Mouse (Mus musculus) E14TG2a.4 (cell line): Measurements from ENCODE around the gene Schip1.

ENCODE experiments used
- H3K27me3 ChIP-seq: 2 replicates; pipeline ENCODE4 v1.6.1; 2014; ENCODE audit warnings: low read length, control low read depth; ENCODE audit not compliant: insufficient read depth
- H3K36me3 ChIP-seq: 2 replicates; pipeline ENCODE4 v1.6.1; 2014; ENCODE audit warnings: low read length, control low read depth; ENCODE audit not compliant: insufficient read depth
- H3K4me1 ChIP-seq: replicated peaks from 2 replicates; pipeline ENCODE4 v1.6.1; 2014; ENCODE audit warnings: low read depth, low read length, control low read depth
- H3K4me3 ChIP-seq: replicated peaks from 2 replicates; pipeline ENCODE4 v1.5.1; 2014; ENCODE audit warnings: mild to moderate bottlenecking, low read length
- H3K9me3 ChIP-seq: 2 replicates; pipeline ENCODE4 v1.6.1; 2014; ENCODE audit warnings: low read length, control low read depth
- CTCF ChIP-seq: conservative IDR thresholded peaks from 2 replicates; pipeline ENCODE4 v1.5.1; 2014; ENCODE audit warnings: low read length
- NANOG ChIP-seq: IDR thresholded peaks from 2 replicates; pipeline ENCODE4 v1.6.1; 2014; ENCODE audit warnings: borderline replicate concordance, low read length, mixed read lengths
- POU5F1 ChIP-seq: IDR thresholded peaks from 2 replicates; pipeline ENCODE4 v1.6.1; 2014; ENCODE audit warnings: low read length, borderline replicate concordance

The Schip1 gene

GRCm38 (mm10) chr3:68064731-68065130 is at the start of gene Schip1:
Schip1 (plus strand) TSS chr3:68064802.
- no peak for TF ChIP-seq NANOG
- peaks cover 11% of the 10 kb centered on the region for H3K27me3 ChIP-seq
- H3K36me3 ChIP-seq = no peaks in the 10 kb centered on the region
- no peaks in the 10 kb centered on the region for H3K9me3 ChIP-seq
- no peaks in the 10 kb centered on the region for H3K4me1 ChIP-seq
- H3K4me3 ChIP-seq = no peak within 1 kb of the TSS

GRCm38 (mm10) chr3:68015786-68016185 is 48.8 kb upstream of the Schip1 start:
- H3K27me3 ChIP-seq = no peaks in the 10 kb centered on the region
- H3K4me3 ChIP-seq = no peak overlapping the region
- 0 out of 2 replicates have a peak, but pooled peaks cover 7% of the 10 kb centered on the region for H3K4me1 ChIP-seq
- peaks cover 5% of the 10 kb centered on the region; the same call in 1 of the 2 replicates for H3K9me3 ChIP-seq
- TF ChIP-seq CTCF (no peak), POU5F1 (no peak), NANOG (no peak)
- no peaks in the 10 kb centered on the region for H3K36me3 ChIP-seq

- Histone ChIP-seq H3K36me3 (no peaks in the 10 kb centered on the region), H3K9me3 (peaks cover 5% of the 10 kb centered on the region; the same call in 1 of the 2 replicates), H3K27me3 (no peaks in the 10 kb centered on the region), H3K4me1 (no peaks in the 10 kb centered on the region), H3K4me3 (no peak overlapping the region)
- TF ChIP-seq POU5F1 (no peak), NANOG (no peak), CTCF (no peak)
Observed at GRCm38 (mm10) chr3:68019401-68019800, 45.2 kb upstream of the Schip1 start.

- H3K9me3 ChIP-seq = no peaks in the 10 kb centered on the region
- no peak overlapping the region for H3K4me3 ChIP-seq
- TF ChIP-seq CTCF (no peak), NANOG (no peak), POU5F1 (no peak)
- no peaks in the 10 kb centered on the region for H3K4me1 ChIP-seq
- H3K27me3 ChIP-seq = no peaks in the 10 kb centered on the region
- no peaks in the 10 kb centered on the region for H3K36me3 ChIP-seq
Observed at GRCm38 (mm10) chr3:68036097-68036496, 28.5 kb upstream of the Schip1 start.

GRCm38 (mm10) chr3:68042951-68043350 is 21.7 kb upstream of the Schip1 start:
- no peaks in the 10 kb centered on the region for H3K4me1 ChIP-seq
- no peaks in the 10 kb centered on the region for H3K9me3 ChIP-seq
- peaks cover 2% of the 10 kb centered on the region; the same call in 1 of the 2 replicates for H3K27me3 ChIP-seq
- TF ChIP-seq NANOG = no peak
- TF ChIP-seq CTCF = no peak
- TF ChIP-seq POU5F1 = no peak
- H3K4me3 ChIP-seq = no peak overlapping the region
- no peaks in the 10 kb centered on the region for H3K36me3 ChIP-seq

GRCm38 (mm10) chr3:68045475-68046416 is 18.9 kb upstream of the Schip1 start:
- Histone ChIP-seq H3K9me3 (no peaks in the 10 kb centered on the region), H3K4me1 (no peaks in the 10 kb centered on the region), H3K36me3 (no peaks in the 10 kb centered on the region), H3K4me3 (no peak overlapping the region), H3K27me3 (peaks cover 2% of the 10 kb centered on the region; the same call in 1 of the 2 replicates)
- peak; percentile 63 for TF ChIP-seq CTCF
- no peak for TF ChIP-seq POU5F1

- no peaks in the 10 kb centered on the region for H3K9me3 ChIP-seq
- no peaks in the 10 kb centered on the region for H3K27me3 ChIP-seq
- TF ChIP-seq CTCF (peak; percentile 92), POU5F1 (no peak)
- H3K36me3 ChIP-seq = no peaks in the 10 kb centered on the region
- H3K4me1 ChIP-seq = peaks cover 9% of the 10 kb centered on the region
- no peak overlapping the region for H3K4me3 ChIP-seq
Observed at GRCm38 (mm10) chr3:68053538-68053937, 11.1 kb upstream of the Schip1 start.

GRCm38 (mm10) chr3:68055071-68055470 is 9.5 kb upstream of the Schip1 start:
- TF ChIP-seq NANOG (no peak), POU5F1 (no peak), CTCF (no peak)
- Histone ChIP-seq H3K9me3 (no peaks in the 10 kb centered on the region), H3K4me1 (peaks cover 9% of the 10 kb centered on the region), H3K4me3 (0 out of 2 replicates have a peak overlapping the region, but pooled peaks have one; percentile 27), H3K27me3 (no peaks in the 10 kb centered on the region; the same call in 1 of the 2 replicates), H3K36me3 (no peaks in the 10 kb centered on the region)
